Mouse (Mus musculus): ENCODE results near the gene Enthd1.

DNA sequence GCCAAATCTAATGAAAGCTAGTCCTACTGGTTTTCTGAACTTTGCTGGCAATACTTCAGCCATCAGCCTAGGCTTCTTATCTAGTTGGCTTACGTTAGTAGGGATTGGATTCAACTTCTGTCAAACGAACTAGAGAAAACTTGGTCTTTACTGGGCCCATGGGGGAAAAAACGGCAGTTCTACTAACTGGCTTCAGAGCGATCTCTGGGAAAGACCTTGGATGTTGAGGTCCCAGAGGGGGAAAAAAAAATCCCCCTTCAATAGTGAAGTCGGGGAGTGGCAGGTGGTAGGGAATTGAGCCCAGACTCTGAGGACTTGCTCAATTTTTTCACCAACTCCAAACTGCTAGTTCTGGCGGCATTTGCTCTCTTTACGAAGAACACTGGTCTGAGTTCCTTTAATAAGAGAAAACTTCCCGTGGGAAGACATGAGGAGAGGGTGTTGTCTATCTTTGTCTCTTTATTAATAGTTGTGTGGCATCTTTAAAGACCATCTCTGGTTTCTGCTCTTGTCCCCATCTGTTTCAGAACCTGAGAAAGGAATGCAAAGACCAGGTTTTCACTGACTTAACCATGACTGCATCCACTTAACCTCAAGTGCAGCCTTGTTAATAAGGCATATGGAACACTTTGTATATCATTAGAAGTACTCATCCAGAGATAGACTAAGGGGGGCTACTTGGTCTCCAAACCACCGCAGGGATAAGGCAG is 8.0 kb upstream of the Enthd1 start:
- TF ChIP-seq CTCF (IDR thresholded peaks at IDR 0.05; ENCODE audit: control insufficient read depth, insufficient read depth, low read length) = no peak
- TF ChIP-seq POLR2A (IDR thresholded peaks at IDR 0.05; ENCODE audit: borderline replicate concordance, control insufficient read depth, low read depth, low read length) = no peak

Data from bone marrow, adult 2 months (tissue).